Mouse (Mus musculus) heart, embryonic 16.5 days (tissue): Measurements from ENCODE around the gene Ost4. TPM values are rescaled to one million over a fixed set of nuclear protein-coding genes. Genes with fewer than 3 reads are reported as not detected.
A peak's percentile ranks its signal among the peaks of the same experiment; 100 is the strongest.

Experiments used
- ATAC-seq: fragments of 200-750 bp; cut with Nextera tagmentation; replicated peaks from 2 replicates; pipeline ENCODE4 v1.8.0; 2017; ENCODE audit warnings: moderate number of reproducible peaks; ENCODE audit not compliant: insufficient read depth, low FRiP score; ENCODE audit errors: extremely low read depth
- H3K27ac ChIP-seq: fragments of 300-500 bp; sonication (generic); 2 replicates; pipeline ENCODE4 v1.5.1; 2014; ENCODE audit warnings: mild to moderate bottlenecking, low read length, control low read depth, moderate library complexity
- H3K27me3 ChIP-seq: fragments of 300-500 bp; sonication (generic); 2 replicates; pipeline ENCODE4 v1.6.1; 2014; ENCODE audit warnings: low read length, mixed read lengths; ENCODE audit not compliant: control insufficient read depth, insufficient read depth
- H3K36me3 ChIP-seq: fragments of 300-500 bp; sonication (generic); 2 replicates; pipeline ENCODE4 v1.6.1; 2014; ENCODE audit not compliant: control insufficient read depth, insufficient read depth
- H3K4me1 ChIP-seq: fragments of 300-500 bp; sonication (generic); 2 replicates; pipeline ENCODE4 v1.6.1; 2014; ENCODE audit warnings: low read length, mixed read lengths; ENCODE audit not compliant: control insufficient read depth, insufficient read depth
- H3K4me2 ChIP-seq: fragments of 300-500 bp; sonication (generic); 2 replicates; pipeline ENCODE4 v1.6.1; 2014; ENCODE audit warnings: low read depth, mild to moderate bottlenecking, control low read depth, low read length
- H3K4me3 ChIP-seq: fragments of 300-500 bp; sonication (generic); 2 replicates; pipeline ENCODE4 v1.5.1; 2014; ENCODE audit warnings: mild to moderate bottlenecking, control low read depth, low read length
- H3K9ac ChIP-seq: fragments of 300-500 bp; sonication (generic); 2 replicates; pipeline ENCODE4 v1.6.1; 2014; ENCODE audit warnings: low read length, control low read depth
- H3K9me3 ChIP-seq: fragments of 300-500 bp; sonication (generic); replicated peaks from 2 replicates; pipeline ENCODE4 v1.6.1; 2016; ENCODE audit warnings: low read length; ENCODE audit not compliant: control insufficient read depth
- WGBS: fragments of 180-500 bp; shearing (Covaris S2); extraction: QIAGEN DNeasy Blood & Tissue Kit; methylation state at CpG from one replicate; pipeline ENCODE4 v1.1.7; 2014; 5-methylcytosine and 5-hydroxymethylcytosine counted together
- polyA plus RNA-seq: library from polyadenylated mRNA; unstranded; fragments of >200 nt; fragmentation: Nextera tagmentation; extraction: Ambion mirVana; gene quantifications from 2 replicates; pipeline ENCODE4 v1.2.1, GENCODE M21; 2015

Gene Ost4
- polyA plus RNA-seq, 1 experiment from 2014 or later, result 349 TPM

- peak overlapping the region; percentile 59 for H3K4me3 ChIP-seq
- peaks cover 38% of the 10 kb centered on the region for H3K4me1 ChIP-seq
- H3K9ac ChIP-seq, result peak overlapping the region; percentile 78
- no peaks in the 10 kb centered on the region for H3K9me3 ChIP-seq
- WGBS, result 48% methylated on average over 7 of the region's 7 CpGs
- no peak for ATAC-seq
- H3K4me2 ChIP-seq, result peak overlapping the region; percentile 73
- peaks cover 4% of the 10 kb centered on the region for H3K36me3 ChIP-seq
- peak overlapping the region; percentile 96 for H3K27ac ChIP-seq
- H3K27me3 ChIP-seq, result no peaks in the 10 kb centered on the region
These were observed 6.6 kb upstream of the Ost4 start for GRCm38 (mm10) chr5:30914101-30914635.

GRCm38 (mm10) chr5:30913060-30913841, 5.7 kb upstream of the Ost4 start, which contains the start of gene Emilin1:
TSS of gene Emilin1 (plus strand) at chr5:30913402.
- H3K27me3 ChIP-seq, result no peaks in the 10 kb centered on the region
- peak within 1 kb of the TSS; percentile 73 for H3K4me2 ChIP-seq
- no peaks in the 10 kb centered on the region for H3K9me3 ChIP-seq
- peak within 1 kb of the TSS; percentile 96 for H3K27ac ChIP-seq
- H3K4me3 ChIP-seq, result peak within 1 kb of the TSS; percentile 59
- H3K36me3 ChIP-seq, result no peaks in the 10 kb centered on the region; the same call in 1 of the 2 replicates
- 24% methylated on average over 12 of the region's 13 CpGs for WGBS
- peak within 1 kb of the TSS; percentile 78 for H3K9ac ChIP-seq
- peaks cover 47% of the 10 kb centered on the region for H3K4me1 ChIP-seq
- ATAC-seq, result peak; percentile 67

GRCm38 (mm10) chr5:30912156-30912555, 4.6 kb upstream of the Ost4 start:
- Histone ChIP-seq H3K9me3 (no peaks in the 10 kb centered on the region), H3K27ac (peak overlapping the region; percentile 96), H3K27me3 (no peaks in the 10 kb centered on the region), H3K9ac (no peak overlapping the region), H3K4me1 (peaks cover 51% of the 10 kb centered on the region), H3K4me3 (no peak overlapping the region), H3K4me2 (no peak overlapping the region), H3K36me3 (no peaks in the 10 kb centered on the region)
- 44% methylated on average over 5 of the region's 5 CpGs for WGBS
- no peak for ATAC-seq

GRCm38 (mm10) chr5:30910481-30910880, 2.9 kb upstream of the Ost4 start:
- H3K4me3 ChIP-seq, result no peak overlapping the region
- no peaks in the 10 kb centered on the region for H3K9me3 ChIP-seq
- H3K27me3 ChIP-seq, result no peaks in the 10 kb centered on the region
- peaks cover 54% of the 10 kb centered on the region for H3K4me1 ChIP-seq
- no peak for ATAC-seq
- no peak overlapping the region for H3K27ac ChIP-seq
- H3K9ac ChIP-seq, result no peak overlapping the region
- no peak overlapping the region for H3K4me2 ChIP-seq
- H3K36me3 ChIP-seq, result no peaks in the 10 kb centered on the region

GRCm38 (mm10) chr5:30909863-30910262, 2.3 kb upstream of the Ost4 start:
- Histone ChIP-seq H3K27me3 (no peaks in the 10 kb centered on the region), H3K9me3 (no peaks in the 10 kb centered on the region), H3K36me3 (peaks cover 5% of the 10 kb centered on the region), H3K4me1 (peaks cover 57% of the 10 kb centered on the region), H3K4me2 (no peak overlapping the region), H3K4me3 (no peak overlapping the region), H3K9ac (no peak overlapping the region), H3K27ac (peak overlapping the region; percentile 93)
- 81% methylated on average over 7 of the region's 7 CpGs for WGBS
- no peak for ATAC-seq

- no peaks in the 10 kb centered on the region for H3K27me3 ChIP-seq
- peaks cover 57% of the 10 kb centered on the region for H3K4me1 ChIP-seq
- H3K9ac ChIP-seq, result no peak overlapping the region
- no peak for ATAC-seq
- H3K36me3 ChIP-seq, result peaks cover 11% of the 10 kb centered on the region
- H3K9me3 ChIP-seq, result no peaks in the 10 kb centered on the region
- peak overlapping the region; percentile 93 for H3K27ac ChIP-seq
- WGBS, result 25% methylated on average over 7 of the region's 7 CpGs
- no peak overlapping the region for H3K4me3 ChIP-seq
- H3K4me2 ChIP-seq, result peak overlapping the region; percentile 14; the same call in 1 of the 2 replicates
These were observed 1.7 kb upstream of the Ost4 start for GRCm38 (mm10) chr5:30909300-30909659.

GRCm38 (mm10) chr5:30908426-30909299, 1.1 kb upstream of the Ost4 start:
- Histone ChIP-seq H3K4me1 (peaks cover 57% of the 10 kb centered on the region), H3K4me2 (peak overlapping the region; percentile 96), H3K9ac (peak overlapping the region; percentile 85; the same call in 1 of the 2 replicates), H3K9me3 (no peaks in the 10 kb centered on the region), H3K4me3 (peak overlapping the region; percentile 86), H3K36me3 (peaks cover 17% of the 10 kb centered on the region), H3K27ac (peak overlapping the region; percentile 93), H3K27me3 (no peaks in the 10 kb centered on the region)
- ATAC-seq, result peak; percentile 51
- 25% methylated on average over 13 of the region's 13 CpGs for WGBS

- ATAC-seq, result no peak
- no peak overlapping the region for H3K4me2 ChIP-seq
- H3K9me3 ChIP-seq, result no peaks in the 10 kb centered on the region
- no peak overlapping the region for H3K9ac ChIP-seq
- no peak overlapping the region for H3K27ac ChIP-seq
- no peak overlapping the region for H3K4me3 ChIP-seq
- 89% methylated on average over 5 of the region's 5 CpGs for WGBS
- peaks cover 18% of the 10 kb centered on the region for H3K4me1 ChIP-seq
- peaks cover 21% of the 10 kb centered on the region for H3K36me3 ChIP-seq
- no peaks in the 10 kb centered on the region for H3K27me3 ChIP-seq
These were observed 5.7 kb downstream of the Ost4 start for GRCm38 (mm10) chr5:30901860-30902259.
